Mouse (Mus musculus) spleen, postnatal 10 days (tissue): ENCODE measurements around the gene Cmss1.

Source experiments
- DNase-seq, 2 experiments: peaks; one replicate each; pipeline ENCODE4 v3.0.0; 2021 to 2022; ENCODE audit warnings: low spot score in 2 of 2

Gene Cmss1

GRCm38 (mm10) chr16:57515636-57516035, 91.0 kb downstream of the Cmss1 start:
- DNase-seq: no peak

GRCm38 (mm10) chr16:57514371-57514770, 92.3 kb downstream of the Cmss1 start:
- no peak for DNase-seq

GRCm38 (mm10) chr16:57513562-57513961, 93.1 kb downstream of the Cmss1 start:
- no peak for DNase-seq

GRCm38 (mm10) chr16:57509099-57509498, 97.6 kb downstream of the Cmss1 start:
- DNase-seq: no peak

GRCm38 (mm10) chr16:57508351-57508750, 98.3 kb downstream of the Cmss1 start:
- no peak for DNase-seq

GRCm38 (mm10) chr16:57506133-57506532, 100.5 kb downstream of the Cmss1 start:
- DNase-seq: no peak

- no peak for DNase-seq
Observed at GRCm38 (mm10) chr16:57504728-57505127, 101.9 kb downstream of the Cmss1 start.

GRCm38 (mm10) chr16:57502761-57503160, 103.9 kb downstream of the Cmss1 start:
- DNase-seq: no peak

GRCm38 (mm10) chr16:57502230-57502629, 104.4 kb downstream of the Cmss1 start:
- no peak for DNase-seq

- no peak for DNase-seq
Observed at GRCm38 (mm10) chr16:57500851-57501250, 105.8 kb downstream of the Cmss1 start.

- no peak for DNase-seq
Observed at GRCm38 (mm10) chr16:57496437-57497173, 110.1 kb downstream of the Cmss1 start.

GRCm38 (mm10) chr16:57495476-57496203, 111.0 kb downstream of the Cmss1 start:
- DNase-seq: no peak

GRCm38 (mm10) chr16:57491853-57492252, 114.8 kb downstream of the Cmss1 start:
- DNase-seq: no peak

GRCm38 (mm10) chr16:57490691-57491090, 116.0 kb downstream of the Cmss1 start:
- DNase-seq: no peak

GRCm38 (mm10) chr16:57488661-57489060, 118.0 kb downstream of the Cmss1 start:
- no peak for DNase-seq

- no peak for DNase-seq
Observed at GRCm38 (mm10) chr16:57486266-57486665, 120.4 kb downstream of the Cmss1 start.

GRCm38 (mm10) chr16:57485265-57485664, 121.4 kb downstream of the Cmss1 start:
- no peak for DNase-seq

GRCm38 (mm10) chr16:57484043-57484795, 122.4 kb downstream of the Cmss1 start:
- no peak for DNase-seq

GRCm38 (mm10) chr16:57483503-57483902, 123.2 kb downstream of the Cmss1 start:
- DNase-seq: no peak

- no peak for DNase-seq
Observed at GRCm38 (mm10) chr16:57482911-57483310, 123.8 kb downstream of the Cmss1 start.

- no peak for DNase-seq
Observed at GRCm38 (mm10) chr16:57482264-57482663, 124.4 kb downstream of the Cmss1 start.

GRCm38 (mm10) chr16:57479776-57480175, 126.9 kb downstream of the Cmss1 start:
- DNase-seq: no peak
